Mouse (Mus musculus) lung, embryonic 15.5 days (tissue): ENCODE results near the gene Mbd4. TPM values are rescaled to one million over a fixed set of nuclear protein-coding genes. Genes with fewer than 3 reads are reported as not detected.
A peak's percentile ranks its signal among the peaks of the same experiment; 100 is the strongest.

ENCODE experiments used
- ATAC-seq: fragments of 200-750 bp; cut with Nextera tagmentation; 2 replicates; pipeline ENCODE4 v1.8.0; 2017; ENCODE audit warnings: moderate number of reproducible peaks, borderline replicate concordance; ENCODE audit not compliant: low FRiP score, low TSS enrichment; ENCODE audit errors: extremely low read depth
- H3K27ac ChIP-seq: fragments of 300-500 bp; sonication (generic); 2 replicates; pipeline ENCODE4 v1.5.1; 2015; ENCODE audit warnings: moderate library complexity, mild to moderate bottlenecking, inconsistent platforms
- H3K27me3 ChIP-seq: fragments of 300-500 bp; sonication (generic); 2 replicates; pipeline ENCODE4 v1.6.1; 2015; ENCODE audit warnings: inconsistent platforms
- H3K36me3 ChIP-seq: fragments of 300-500 bp; sonication (generic); 2 replicates; pipeline ENCODE4 v1.6.1; 2015; ENCODE audit warnings: inconsistent platforms
- H3K4me1 ChIP-seq: fragments of 300-500 bp; sonication (generic); 2 replicates; pipeline ENCODE4 v1.6.1; 2015; ENCODE audit warnings: inconsistent platforms
- H3K4me2 ChIP-seq: fragments of 300-500 bp; sonication (generic); 2 replicates; pipeline ENCODE4 v1.6.1; 2015; ENCODE audit warnings: inconsistent platforms, mild to moderate bottlenecking, moderate library complexity
- H3K4me3 ChIP-seq: fragments of 300-500 bp; sonication (generic); 2 replicates; pipeline ENCODE4 v1.5.1; 2015; ENCODE audit warnings: mild to moderate bottlenecking, inconsistent platforms
- H3K9ac ChIP-seq: fragments of 300-500 bp; sonication (generic); 2 replicates; pipeline ENCODE4 v1.6.1; 2015; ENCODE audit warnings: inconsistent platforms
- H3K9me3 ChIP-seq: fragments of 300-500 bp; sonication (generic); 2 replicates; pipeline ENCODE4 v1.6.1; 2016; ENCODE audit warnings: inconsistent platforms
- WGBS: fragments of 180-500 bp; shearing (Covaris S2); methylation state at CpG from one replicate; pipeline ENCODE4 v1.1.7; 2015; 5-methylcytosine and 5-hydroxymethylcytosine counted together
- polyA plus RNA-seq: library from polyadenylated mRNA; unstranded; fragments of >200 nt; fragmentation: Nextera tagmentation; extraction: Ambion mirVana; gene quantifications from 2 replicates; pipeline ENCODE4 v1.2.1, GENCODE M21; 2015

Gene Mbd4
- 21.0 and 22.6 TPM in 2 replicates for polyA plus RNA-seq

- peak; percentile 97 for ATAC-seq
- H3K4me1 ChIP-seq = peaks cover 30% of the 10 kb centered on the region
- under 1% methylated on average over 51 of the region's 51 CpGs for WGBS
- no peaks in the 10 kb centered on the region for H3K9me3 ChIP-seq
- H3K9ac ChIP-seq = peak within 1 kb of the TSS; percentile 53
- H3K27me3 ChIP-seq = no peaks in the 10 kb centered on the region
- peak within 1 kb of the TSS; percentile 68 for H3K4me3 ChIP-seq
- H3K27ac ChIP-seq = peak within 1 kb of the TSS; percentile 88
- H3K4me2 ChIP-seq = peak within 1 kb of the TSS; percentile 67
- 0 out of 2 replicates have a peak, but pooled peaks cover 12% of the 10 kb centered on the region for H3K36me3 ChIP-seq
Observed at GRCm38 (mm10) chr6:115853091-115853813, at the start of gene Mbd4, which contains the start of gene Ift122. TSS of gene Mbd4 (minus strand) at chr6:115853371. TSS of gene Ift122 (plus strand) at chr6:115853470.

- Histone ChIP-seq H3K36me3 (no peaks in the 10 kb centered on the region), H3K27me3 (no peaks in the 10 kb centered on the region), H3K4me3 (no peak overlapping the region), H3K9ac (no peak overlapping the region), H3K9me3 (no peaks in the 10 kb centered on the region), H3K27ac (0 out of 2 replicates have a peak overlapping the region, but pooled peaks have one; percentile 55), H3K4me1 (peaks cover 20% of the 10 kb centered on the region), H3K4me2 (no peak overlapping the region)
- ATAC-seq = no peak
- WGBS = 77% methylated on average over 3 of the region's 3 CpGs
Observed at GRCm38 (mm10) chr6:115902545-115902944, 49.4 kb upstream of the Mbd4 start.

- Histone ChIP-seq H3K9ac (no peak overlapping the region), H3K4me1 (peaks cover 25% of the 10 kb centered on the region), H3K27me3 (no peaks in the 10 kb centered on the region), H3K27ac (peak overlapping the region; percentile 55; the same call in 1 of the 2 replicates), H3K36me3 (no peaks in the 10 kb centered on the region), H3K4me3 (no peak overlapping the region), H3K4me2 (no peak overlapping the region), H3K9me3 (no peaks in the 10 kb centered on the region)
- ATAC-seq = peak; percentile 20
- 73% methylated on average over 8 of the region's 8 CpGs for WGBS
Observed at GRCm38 (mm10) chr6:115901489-115901931, 48.3 kb upstream of the Mbd4 start.

- WGBS = 11% methylated on average over 3 of the region's 3 CpGs
- Histone ChIP-seq H3K9ac (no peak overlapping the region), H3K4me3 (no peak overlapping the region), H3K9me3 (no peaks in the 10 kb centered on the region), H3K27ac (peak overlapping the region; percentile 55; the same call in 1 of the 2 replicates), H3K4me2 (no peak overlapping the region), H3K4me1 (peaks cover 25% of the 10 kb centered on the region), H3K36me3 (no peaks in the 10 kb centered on the region), H3K27me3 (no peaks in the 10 kb centered on the region)
- ATAC-seq = peak; percentile 73
Observed at GRCm38 (mm10) chr6:115901062-115901461, 47.9 kb upstream of the Mbd4 start.

- Histone ChIP-seq H3K4me3 (no peak overlapping the region), H3K4me2 (no peak overlapping the region), H3K9ac (no peak overlapping the region), H3K27me3 (no peaks in the 10 kb centered on the region), H3K27ac (no peak overlapping the region), H3K9me3 (no peaks in the 10 kb centered on the region), H3K36me3 (0 out of 2 replicates have a peak, but pooled peaks cover 4% of the 10 kb centered on the region), H3K4me1 (peaks cover 14% of the 10 kb centered on the region; the same call in 1 of the 2 replicates)
- WGBS = 79% methylated on average over 7 of the region's 7 CpGs
- ATAC-seq = no peak
Observed at GRCm38 (mm10) chr6:115897926-115898520, 44.9 kb upstream of the Mbd4 start.

- WGBS = 54% methylated on average over 4 of the region's 4 CpGs
- H3K4me1 ChIP-seq = peaks cover 19% of the 10 kb centered on the region
- H3K27ac ChIP-seq = peak overlapping the region; percentile 52
- no peak overlapping the region for H3K4me2 ChIP-seq
- no peaks in the 10 kb centered on the region for H3K9me3 ChIP-seq
- H3K27me3 ChIP-seq = no peaks in the 10 kb centered on the region
- 0 out of 2 replicates have a peak, but pooled peaks cover 4% of the 10 kb centered on the region for H3K36me3 ChIP-seq
- ATAC-seq = no peak
- H3K4me3 ChIP-seq = no peak overlapping the region
- no peak overlapping the region for H3K9ac ChIP-seq
Observed at GRCm38 (mm10) chr6:115897117-115897516, 43.9 kb upstream of the Mbd4 start.

GRCm38 (mm10) chr6:115896346-115896745 lies 43.2 kb upstream of the Mbd4 start:
- Histone ChIP-seq H3K9ac (no peak overlapping the region), H3K36me3 (0 out of 2 replicates have a peak, but pooled peaks cover 4% of the 10 kb centered on the region), H3K4me2 (no peak overlapping the region), H3K4me1 (peaks cover 20% of the 10 kb centered on the region), H3K4me3 (no peak overlapping the region), H3K9me3 (no peaks in the 10 kb centered on the region), H3K27me3 (no peaks in the 10 kb centered on the region), H3K27ac (peak overlapping the region; percentile 52)
- ATAC-seq = no peak
- 68% methylated on average over 1 of the region's 1 CpGs for WGBS

GRCm38 (mm10) chr6:115892363-115892762 lies 39.2 kb upstream of the Mbd4 start:
- ATAC-seq = no peak
- Histone ChIP-seq H3K27ac (peak overlapping the region; percentile 89; the same call in 1 of the 2 replicates), H3K27me3 (no peaks in the 10 kb centered on the region), H3K9ac (no peak overlapping the region), H3K4me2 (no peak overlapping the region), H3K4me3 (no peak overlapping the region), H3K9me3 (no peaks in the 10 kb centered on the region), H3K36me3 (peaks cover 19% of the 10 kb centered on the region), H3K4me1 (peaks cover 32% of the 10 kb centered on the region)
- 72% methylated on average over 3 of the region's 3 CpGs for WGBS

GRCm38 (mm10) chr6:115891497-115892061 lies 38.4 kb upstream of the Mbd4 start:
- H3K4me2 ChIP-seq = no peak overlapping the region
- H3K4me3 ChIP-seq = no peak overlapping the region
- peaks cover 28% of the 10 kb centered on the region for H3K4me1 ChIP-seq
- 26% methylated on average over 8 of the region's 8 CpGs for WGBS
- no peak overlapping the region for H3K9ac ChIP-seq
- H3K36me3 ChIP-seq = peaks cover 19% of the 10 kb centered on the region
- H3K27ac ChIP-seq = peak overlapping the region; percentile 89
- H3K9me3 ChIP-seq = no peaks in the 10 kb centered on the region
- H3K27me3 ChIP-seq = no peaks in the 10 kb centered on the region
- peak; percentile 84 for ATAC-seq

GRCm38 (mm10) chr6:115891061-115891460 lies 37.9 kb upstream of the Mbd4 start:
- no peak overlapping the region for H3K4me3 ChIP-seq
- H3K9me3 ChIP-seq = no peaks in the 10 kb centered on the region
- peak; percentile 50 for ATAC-seq
- peaks cover 19% of the 10 kb centered on the region for H3K36me3 ChIP-seq
- H3K4me1 ChIP-seq = peaks cover 28% of the 10 kb centered on the region
- no peak overlapping the region for H3K9ac ChIP-seq
- peak overlapping the region; percentile 89 for H3K27ac ChIP-seq
- WGBS = 36% methylated on average over 6 of the region's 6 CpGs
- H3K4me2 ChIP-seq = no peak overlapping the region
- H3K27me3 ChIP-seq = no peaks in the 10 kb centered on the region

- H3K4me3 ChIP-seq = no peak overlapping the region
- peak overlapping the region; percentile 89 for H3K27ac ChIP-seq
- H3K4me1 ChIP-seq = peaks cover 28% of the 10 kb centered on the region
- no peak overlapping the region; the same call in 1 of the 2 replicates for H3K9ac ChIP-seq
- ATAC-seq = no peak
- no peak overlapping the region for H3K4me2 ChIP-seq
- H3K27me3 ChIP-seq = no peaks in the 10 kb centered on the region
- H3K36me3 ChIP-seq = peaks cover 19% of the 10 kb centered on the region
- WGBS = 57% methylated on average over 8 of the region's 8 CpGs
- no peaks in the 10 kb centered on the region for H3K9me3 ChIP-seq
Observed at GRCm38 (mm10) chr6:115890601-115891000, 37.4 kb upstream of the Mbd4 start.
